Comparison of ENCODE assay signal across 9 mouse cellular contexts in the genomic region with DNA sequence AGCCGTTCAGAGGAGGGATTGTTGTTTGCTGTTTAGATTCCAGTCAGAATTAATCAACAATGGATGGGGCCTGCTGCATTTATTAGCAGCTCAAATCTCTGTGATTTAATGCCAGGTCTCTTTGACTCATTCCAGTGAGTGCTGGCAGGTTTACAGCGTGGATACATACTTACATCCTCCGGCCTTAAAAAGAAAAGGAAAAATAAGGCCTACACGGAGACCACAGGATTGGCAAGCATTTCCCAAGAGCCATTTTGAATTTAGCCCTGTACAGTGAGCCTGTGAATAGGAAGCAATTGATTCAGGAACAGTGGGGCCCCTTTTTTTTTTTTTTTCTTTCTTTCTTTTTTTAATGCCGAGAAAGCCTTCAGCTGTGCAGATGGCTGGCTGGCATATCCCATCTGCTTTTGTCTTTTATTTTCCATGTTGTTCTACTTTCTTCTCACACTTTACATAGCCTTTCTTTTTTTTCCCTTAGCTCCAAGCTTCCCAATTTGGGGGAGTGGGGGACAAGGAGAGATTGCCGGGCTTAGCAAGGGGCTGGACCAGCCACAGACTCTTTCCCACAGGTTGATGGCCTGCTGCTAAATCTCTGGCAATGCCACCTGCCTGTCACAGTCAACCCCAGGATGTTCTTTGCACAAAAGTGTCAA.
A peak's percentile ranks its signal among the peaks of the same experiment; 100 is the strongest.
DNase-seq lines count a peak whose midpoint lies in the region; ATAC-seq and TF ChIP-seq lines count a peak whose summit lies in the region.
"Had no signal": no experiment of that assay in that cellular context is flagged by ENCODE, and none has a peak within 500 bp of the region (broad histone marks: within the 10 kb centered on the region; RNA-seq: fewer than 3 reads in every experiment).

No protein-coding gene starts in this region.

- TF ChIP-seq POLR2A in limb, embryonic 14.5 days (IDR thresholded peaks at IDR 0.05; ENCODE audit: borderline replicate concordance, extremely low read depth, insufficient read depth, insufficient read length) = no peak

- WGBS in limb, embryonic 14.5 days = 23% methylated on average over 6 of the region's 6 CpGs
- 65% methylated on average over 6 of the region's 6 CpGs for WGBS in kidney, embryonic 16.5 days
- WGBS in intestine, embryonic 15.5 days = 59% methylated on average over 6 of the region's 6 CpGs

- H3K27me3 ChIP-seq in limb, embryonic 14.5 days (ENCODE audit: control insufficient read depth, insufficient read depth, low read length) = no peaks in the 10 kb centered on the region
- H3K27me3 ChIP-seq in kidney, embryonic 16.5 days (ENCODE audit: insufficient read depth, low read length) = no peaks in the 10 kb centered on the region
- H3K27me3 ChIP-seq in intestine, embryonic 15.5 days (replicated peaks) = no peaks in the 10 kb centered on the region

- H3K4me1 ChIP-seq in limb, embryonic 14.5 days (ENCODE audit: control insufficient read depth, insufficient read depth, low read length) = peaks cover 6% of the 10 kb centered on the region; the same call in 1 of the 2 replicates
- H3K4me1 ChIP-seq in kidney, embryonic 16.5 days (ENCODE audit: insufficient read depth, low read length) = 0 out of 2 replicates have a peak, but pooled peaks cover 3% of the 10 kb centered on the region
- H3K4me1 ChIP-seq in intestine, embryonic 15.5 days (replicated peaks) = no peaks in the 10 kb centered on the region

- H3K9me3 ChIP-seq in limb, embryonic 14.5 days (ENCODE audit: control insufficient read depth, low read length) = no peaks in the 10 kb centered on the region
- no peaks in the 10 kb centered on the region for H3K9me3 ChIP-seq in kidney, embryonic 16.5 days (ENCODE audit: low read length)
- no peaks in the 10 kb centered on the region for H3K9me3 ChIP-seq in intestine, embryonic 15.5 days

- DNase-seq in frontal cortex, postnatal 10 days (ENCODE audit: low spot score in 2 of 2) = no peak
- peak; percentile 42 to 43 for DNase-seq in cerebellum, adult 18-20 months
- peak; percentile 7 for DNase-seq in forelimb bud, embryonic 11.5 days (ENCODE audit: low read depth, low spot score)
- peak; percentile 64 for DNase-seq in limb, embryonic 14.5 days (ENCODE audit: low spot score)
- no peak for DNase-seq in testis, postnatal 14 days (ENCODE audit: low spot score)
- DNase-seq: gastrocnemius, postnatal 36 days had no signal

- no peak overlapping the region for H3K4me2 ChIP-seq in limb, embryonic 14.5 days (replicated peaks; ENCODE audit: low read depth, low read length, severe bottlenecking)
- H3K4me2 ChIP-seq in kidney, embryonic 16.5 days (replicated peaks; ENCODE audit: low read depth, low read length) = no peak overlapping the region
- no peak overlapping the region for H3K4me2 ChIP-seq in intestine, embryonic 15.5 days (replicated peaks)

- no peak overlapping the region for H3K4me3 ChIP-seq in limb, embryonic 14.5 days (replicated peaks; ENCODE audit: low read length)
- H3K4me3 ChIP-seq in kidney, embryonic 16.5 days (ENCODE audit: low read length) = no peak overlapping the region
- no peak overlapping the region for H3K4me3 ChIP-seq in intestine, embryonic 15.5 days (replicated peaks)

- H3K36me3 ChIP-seq in limb, embryonic 14.5 days (ENCODE audit: control insufficient read depth, insufficient read depth, low read length) = no peaks in the 10 kb centered on the region
- no peaks in the 10 kb centered on the region for H3K36me3 ChIP-seq in kidney, embryonic 16.5 days (ENCODE audit: insufficient read depth, low read length)
- no peaks in the 10 kb centered on the region for H3K36me3 ChIP-seq in intestine, embryonic 15.5 days

- ATAC-seq in frontal cortex, adult (ENCODE audit: low TSS enrichment) = peak; percentile 66
- ATAC-seq in limb, embryonic 14.5 days (ENCODE audit: low FRiP score, low read depth) = peak; percentile 34; the same call in 1 of the 2 replicates
- no peak for ATAC-seq in kidney, embryonic 16.5 days (ENCODE audit: low FRiP score, low TSS enrichment)
- no peak for ATAC-seq in intestine, embryonic 15.5 days

- H3K27ac ChIP-seq in limb, embryonic 14.5 days (replicated peaks; ENCODE audit: low read depth, low read length) = no peak overlapping the region
- H3K27ac ChIP-seq in kidney, embryonic 16.5 days (ENCODE audit: low read length) = no peak overlapping the region
- H3K27ac ChIP-seq in intestine, embryonic 15.5 days = no peak overlapping the region

- no peak overlapping the region for H3K9ac ChIP-seq in limb, embryonic 14.5 days (ENCODE audit: low read depth, low read length, severe bottlenecking)
- H3K9ac ChIP-seq in kidney, embryonic 16.5 days (replicated peaks; ENCODE audit: low read length) = no peak overlapping the region
- H3K9ac ChIP-seq in intestine, embryonic 15.5 days = no peak overlapping the region

Comparison
In these comparisons a context has a peak if more than half of its experiments do, and no peak if none do; other contexts are left out.
1. ATAC-seq: peak in frontal cortex, adult (single experiment) and limb, embryonic 14.5 days (single experiment); none in kidney, embryonic 16.5 days (single experiment) and intestine, embryonic 15.5 days (single experiment).
2. DNase-seq: peak in cerebellum, adult 18-20 months (2 of 2), forelimb bud, embryonic 11.5 days (single experiment) and limb, embryonic 14.5 days (single experiment); none in frontal cortex, postnatal 10 days (0 of 2) and testis, postnatal 14 days (single experiment).